Mouse (Mus musculus) testis, adult 2 months (tissue): ENCODE measurements at regions not wholly inside any gene's neighbourhood (a gene's known extent, or its start where the extent isn't known, plus 50 kb on each side); places are given as distances from the start of the nearest gene placed in this dataset.

Source experiments
- CTCF ChIP-seq: fragments of 200-500 bp; IDR thresholded peaks from 2 replicates; pipeline ENCODE4 v1.5.1; 2012; ENCODE audit warnings: low read depth, mild to moderate bottlenecking, inconsistent platforms, low read length, moderate library complexity; ENCODE audit not compliant: control insufficient read depth, insufficient read depth, insufficient replicate concordance
- POLR2A ChIP-seq: fragments of 200-500 bp; IDR thresholded peaks from 2 replicates; pipeline ENCODE4 v1.6.1; 2012; ENCODE audit warnings: low read depth, mild to moderate bottlenecking, inconsistent platforms, low read length, moderate library complexity; ENCODE audit not compliant: control insufficient read depth

DNA sequence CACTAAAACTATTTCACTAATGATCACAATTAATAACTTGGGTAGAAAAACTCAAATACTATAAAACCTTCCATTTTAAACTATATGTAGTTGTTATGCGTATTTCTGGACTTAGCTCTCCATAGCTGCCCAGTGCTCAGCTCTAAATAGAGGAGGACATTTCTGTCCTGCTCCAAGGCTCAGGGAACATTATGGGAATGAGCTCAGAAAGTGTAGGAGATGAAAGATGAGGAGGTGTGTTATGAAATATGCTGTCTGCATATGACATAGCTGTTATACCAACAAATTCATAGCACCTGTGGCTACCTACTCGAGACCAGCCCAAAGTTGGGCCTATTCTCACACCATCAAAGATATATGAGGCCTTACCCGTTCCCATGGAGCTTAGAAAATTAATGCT is 106.3 kb downstream of the Aldh8a1 start:
- no peak for TF ChIP-seq CTCF
- no peak for TF ChIP-seq POLR2A
